Mouse (Mus musculus): ENCODE results near the gene Etl4. TPM values are rescaled to one million over a fixed set of nuclear protein-coding genes. Genes with fewer than 3 reads are reported as not detected.
"Not testable (repeated sequence)": the region's sequence is repeated elsewhere in the genome, so short reads cannot be mapped to it uniquely, and the experiment has no call there.

Etl4 gene
- total RNA-seq, 2 experiments from 2014 or later, result 59.1 to 69.7 TPM

DNA sequence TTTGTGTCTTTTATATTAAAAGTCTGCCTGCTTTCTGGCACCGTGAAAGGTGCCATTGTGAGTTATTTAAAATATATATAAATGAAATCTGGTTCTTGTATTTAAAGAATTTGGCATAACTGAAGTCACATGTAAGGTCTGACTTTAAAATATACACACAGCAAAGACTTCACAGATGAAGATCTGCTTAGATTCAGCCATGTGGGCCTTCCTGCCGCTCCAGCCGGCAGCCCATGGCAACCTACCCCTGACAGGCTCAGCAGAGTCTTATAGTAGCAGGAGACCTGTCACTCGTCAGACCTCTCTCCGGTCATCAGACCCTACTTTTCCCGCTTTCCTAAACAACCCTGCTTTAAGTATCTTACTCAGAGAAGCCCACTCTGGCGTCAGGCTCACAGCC lies 769.2 kb downstream of the Etl4 start:
- DNase-seq (ENCODE audit: low spot score in 2 of 2), result no peak

DNA sequence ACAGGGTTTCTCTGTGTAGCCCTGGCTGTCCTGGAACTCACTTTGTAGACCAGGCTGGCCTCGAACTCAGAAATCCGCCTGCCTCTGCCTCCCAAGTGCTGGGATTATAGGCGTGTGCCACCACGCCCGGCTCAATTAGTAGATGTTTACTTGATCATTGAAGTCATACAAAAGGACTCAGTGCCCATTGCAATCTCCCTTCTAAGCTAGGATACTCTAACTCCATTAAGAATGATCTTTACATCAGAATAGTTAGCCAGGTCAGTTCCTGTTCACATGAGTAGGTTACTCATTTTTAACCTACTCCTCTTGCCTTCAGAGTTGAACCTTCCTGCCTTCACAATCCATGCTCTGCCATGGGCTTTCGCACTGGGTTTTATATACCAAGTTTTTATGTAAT lies 772.6 kb downstream of the Etl4 start:
- DNase-seq (ENCODE audit: low spot score in 2 of 2), result not testable (repeated sequence)

DNA sequence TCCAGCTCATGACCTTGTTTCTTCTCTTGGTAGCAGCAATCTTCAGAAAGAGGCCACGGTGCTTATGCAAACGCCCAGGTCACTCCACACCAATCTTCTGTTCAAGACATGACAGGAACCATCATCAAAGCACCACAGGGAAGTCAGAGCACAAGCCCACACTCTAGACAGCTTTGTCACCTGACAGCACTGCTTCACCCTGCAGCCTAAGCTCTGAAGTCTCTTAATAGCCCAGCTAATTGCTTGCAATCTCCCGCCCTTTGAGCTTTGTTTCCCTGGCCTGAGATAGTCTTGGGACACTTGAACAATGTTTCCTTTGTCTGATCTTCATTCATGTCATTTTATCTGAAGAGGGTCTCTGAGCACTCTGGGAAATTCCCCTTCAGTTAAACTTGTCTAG lies 779.8 kb downstream of the Etl4 start:
- no peak for DNase-seq (ENCODE audit: low spot score in 2 of 2)

DNA sequence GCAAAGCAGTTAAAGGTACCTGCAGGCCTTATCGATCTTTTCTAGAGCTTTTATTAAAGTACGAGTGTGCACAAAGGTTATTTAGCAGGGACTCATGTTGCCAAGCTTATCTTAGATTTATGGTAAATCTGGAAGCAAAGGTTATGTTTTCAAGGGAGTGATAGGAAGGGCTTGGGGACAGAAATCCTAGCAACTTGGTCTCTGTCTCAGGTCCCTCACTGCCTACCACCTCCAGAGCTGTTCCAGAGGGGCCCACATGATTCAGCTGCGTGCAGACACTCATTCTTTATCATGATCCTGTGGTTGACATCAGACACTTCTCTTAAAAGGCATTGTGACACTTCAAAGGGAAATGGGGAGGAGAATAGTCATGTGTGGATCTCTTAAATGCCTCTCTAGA lies 783.3 kb downstream of the Etl4 start:
- no peak for DNase-seq (ENCODE audit: low spot score in 2 of 2)

DNA sequence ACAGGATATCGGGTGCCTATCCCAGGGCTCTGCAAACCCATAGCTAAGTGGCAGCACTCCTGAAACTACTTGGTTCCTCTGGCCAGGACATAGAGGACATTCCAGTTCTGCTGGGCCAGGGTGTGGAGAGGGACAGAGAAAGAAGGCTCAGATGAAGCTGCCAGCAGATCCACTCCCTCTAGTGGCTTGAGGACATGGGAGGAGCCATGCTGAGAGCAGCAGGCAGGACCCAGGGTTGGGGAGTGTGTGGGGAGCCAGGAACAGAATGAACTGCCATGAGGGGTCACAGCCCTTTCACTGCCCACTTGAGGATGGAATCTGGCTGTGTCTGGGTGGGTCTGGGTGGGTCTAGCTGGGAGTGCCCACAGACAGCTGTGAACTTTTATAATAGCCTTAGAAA lies 784.2 kb downstream of the Etl4 start:
- no peak for DNase-seq (ENCODE audit: low spot score in 2 of 2)

DNA sequence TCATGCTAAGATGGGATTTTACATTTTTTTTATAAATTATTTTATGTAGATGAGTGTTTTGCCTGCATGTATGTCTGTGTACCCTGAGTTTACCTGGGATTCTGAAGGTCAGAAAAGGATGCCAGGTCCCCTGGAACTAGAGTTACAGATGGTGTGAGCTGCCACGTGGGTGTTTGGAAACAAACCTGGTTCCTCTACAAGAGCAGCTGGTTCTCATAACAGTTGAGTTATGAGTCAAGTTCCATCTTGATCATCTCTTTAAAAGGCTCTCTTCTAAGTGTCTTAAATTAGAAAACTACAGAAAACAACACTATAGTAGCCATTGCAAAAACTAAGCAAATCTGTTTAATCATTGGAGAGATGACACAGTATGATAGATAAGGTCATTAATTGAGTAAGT lies 788.1 kb downstream of the Etl4 start:
- no peak for DNase-seq (ENCODE audit: low spot score in 2 of 2)

DNA sequence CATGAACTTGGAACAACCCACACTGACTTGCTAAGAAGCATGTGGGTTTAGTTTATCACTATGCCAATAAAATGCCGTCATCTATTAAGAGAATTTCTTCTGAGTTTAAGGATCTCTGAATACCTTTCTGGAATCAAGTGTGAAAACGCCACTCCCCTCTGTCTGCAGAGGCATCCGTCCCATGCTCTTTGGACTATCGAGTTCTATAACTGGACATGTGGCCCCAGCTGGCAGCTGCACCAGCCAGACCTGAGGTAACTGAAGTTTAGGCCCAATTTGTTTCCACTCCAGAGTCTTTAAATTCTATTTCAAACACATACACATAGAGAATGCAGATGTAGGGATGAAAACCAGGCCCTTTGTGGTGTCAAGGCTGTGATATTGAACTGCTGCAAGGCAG lies 795.5 kb downstream of the Etl4 start:
- no peak for DNase-seq (ENCODE audit: low spot score in 2 of 2)

DNA sequence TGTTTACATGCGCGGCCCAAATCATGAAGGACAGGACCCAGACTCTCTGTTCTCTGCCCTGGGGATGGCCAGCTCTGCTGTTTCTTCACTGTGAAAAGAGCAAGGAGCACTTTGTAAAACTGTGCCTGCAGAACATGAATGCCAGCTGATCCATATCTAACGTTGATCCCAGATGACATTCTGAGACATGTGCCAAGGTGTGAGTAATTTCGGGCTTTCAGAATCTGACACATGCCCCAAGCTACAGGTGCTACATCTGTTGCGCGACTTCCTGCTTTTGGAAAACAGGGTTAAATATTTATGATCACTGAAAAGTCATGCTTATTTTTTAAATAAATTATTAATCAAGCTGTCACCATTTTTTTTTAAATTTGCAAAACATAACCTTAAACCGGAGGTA lies 801.0 kb downstream of the Etl4 start:
- no peak for DNase-seq (ENCODE audit: low spot score in 2 of 2)

DNA sequence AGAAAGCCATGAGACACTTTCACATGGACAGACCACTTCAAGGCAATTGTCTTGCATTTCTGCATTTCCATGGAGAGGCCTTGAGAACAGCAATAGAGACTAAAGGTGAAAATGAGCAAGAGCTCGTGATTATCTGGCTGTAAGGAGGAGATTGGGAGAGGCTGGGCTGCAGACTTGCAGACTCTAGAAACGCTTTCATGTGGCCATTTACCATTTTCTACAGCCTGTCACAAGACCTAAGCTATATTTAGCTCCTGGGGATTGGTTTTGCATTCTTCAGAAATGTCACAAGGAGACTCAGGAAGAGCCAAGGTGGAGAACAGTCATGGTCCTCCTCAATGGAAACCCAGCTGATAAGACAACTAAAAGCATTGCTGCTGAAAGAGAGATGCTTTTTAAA lies 801.4 kb downstream of the Etl4 start:
- DNase-seq (ENCODE audit: low spot score in 2 of 2), result no peak

DNA sequence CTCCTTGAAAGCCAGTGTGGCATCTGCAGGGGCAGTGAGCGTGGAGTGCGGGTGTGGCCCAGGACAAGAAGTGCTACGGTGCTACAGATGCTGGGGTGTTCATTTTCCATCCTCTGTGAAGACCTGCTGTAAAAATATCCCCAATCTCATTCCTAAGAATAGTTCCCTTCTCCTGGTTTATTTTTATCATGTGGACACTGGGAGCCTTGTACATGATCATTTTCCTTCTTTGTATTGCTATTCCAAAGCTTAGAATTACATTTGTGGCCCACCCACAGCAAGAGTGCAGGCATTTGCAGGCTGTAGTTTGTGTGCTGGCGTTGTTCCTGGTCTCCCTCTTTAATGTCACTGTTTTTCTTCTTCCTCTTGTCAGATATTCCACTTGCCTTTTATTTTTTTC lies 809.5 kb downstream of the Etl4 start:
- DNase-seq (ENCODE audit: low spot score in 2 of 2), result peak in 1 of 2 experiments; percentile 17

DNA sequence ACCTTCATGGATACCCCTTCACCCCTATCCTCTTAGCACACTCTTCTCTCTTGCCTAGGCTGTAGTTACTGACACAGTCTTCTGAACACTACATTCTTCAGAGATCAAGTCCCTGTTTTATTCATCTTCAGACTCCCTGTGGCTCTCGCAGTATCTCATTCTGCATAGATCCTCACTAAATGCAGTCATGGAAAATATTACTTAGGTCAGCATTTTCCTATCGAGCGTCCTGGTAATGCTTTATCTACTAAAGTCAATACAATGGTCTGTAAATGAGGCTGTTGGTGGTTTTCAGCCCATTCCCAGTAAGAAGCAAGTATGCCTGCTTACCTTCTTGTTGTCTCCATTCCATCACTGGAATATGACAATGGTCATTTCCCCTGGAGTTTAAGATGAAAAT lies 811.5 kb downstream of the Etl4 start:
- DNase-seq (ENCODE audit: low spot score in 2 of 2), result no peak

DNA sequence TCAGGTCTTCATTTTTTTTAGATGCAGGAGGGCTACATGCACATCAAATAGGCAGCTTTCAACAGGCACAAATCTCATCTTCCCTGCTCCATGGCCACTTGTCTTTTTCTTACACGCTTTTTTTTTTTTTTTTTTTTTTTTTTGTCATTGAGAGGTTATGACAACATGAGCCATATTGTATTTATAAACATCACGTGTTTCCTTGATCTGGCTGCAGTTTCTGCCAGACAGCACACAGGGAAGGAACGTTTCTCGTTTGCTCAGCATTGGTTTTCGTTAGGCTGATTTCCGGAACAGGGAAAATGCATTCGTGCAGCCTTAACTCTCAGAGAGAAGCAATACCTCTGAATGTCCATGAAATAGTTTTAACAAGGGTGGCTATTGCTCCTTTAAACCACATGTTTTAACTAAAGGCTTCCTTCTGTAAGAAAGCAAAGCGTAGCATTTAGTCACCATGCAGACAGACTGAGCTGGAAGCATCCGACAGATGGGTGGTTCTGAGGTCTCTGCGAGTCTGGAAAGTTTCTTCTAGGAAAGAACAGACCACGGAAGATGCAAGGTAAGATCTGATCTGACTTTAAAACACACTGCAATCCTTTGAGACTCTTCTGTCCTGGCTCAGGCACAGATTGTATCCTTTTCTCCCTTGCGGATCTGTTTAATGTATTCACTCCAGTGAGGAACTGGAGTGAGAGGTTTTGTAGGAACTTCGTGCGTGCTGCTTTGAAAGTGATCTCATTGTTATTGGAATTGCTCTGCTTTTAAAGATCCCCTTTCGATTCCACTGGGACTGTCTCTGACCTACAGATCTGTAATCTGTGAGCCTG lies 812.8 kb downstream of the Etl4 start:
- DNase-seq (ENCODE audit: low spot score in 2 of 2), result no peak

DNA sequence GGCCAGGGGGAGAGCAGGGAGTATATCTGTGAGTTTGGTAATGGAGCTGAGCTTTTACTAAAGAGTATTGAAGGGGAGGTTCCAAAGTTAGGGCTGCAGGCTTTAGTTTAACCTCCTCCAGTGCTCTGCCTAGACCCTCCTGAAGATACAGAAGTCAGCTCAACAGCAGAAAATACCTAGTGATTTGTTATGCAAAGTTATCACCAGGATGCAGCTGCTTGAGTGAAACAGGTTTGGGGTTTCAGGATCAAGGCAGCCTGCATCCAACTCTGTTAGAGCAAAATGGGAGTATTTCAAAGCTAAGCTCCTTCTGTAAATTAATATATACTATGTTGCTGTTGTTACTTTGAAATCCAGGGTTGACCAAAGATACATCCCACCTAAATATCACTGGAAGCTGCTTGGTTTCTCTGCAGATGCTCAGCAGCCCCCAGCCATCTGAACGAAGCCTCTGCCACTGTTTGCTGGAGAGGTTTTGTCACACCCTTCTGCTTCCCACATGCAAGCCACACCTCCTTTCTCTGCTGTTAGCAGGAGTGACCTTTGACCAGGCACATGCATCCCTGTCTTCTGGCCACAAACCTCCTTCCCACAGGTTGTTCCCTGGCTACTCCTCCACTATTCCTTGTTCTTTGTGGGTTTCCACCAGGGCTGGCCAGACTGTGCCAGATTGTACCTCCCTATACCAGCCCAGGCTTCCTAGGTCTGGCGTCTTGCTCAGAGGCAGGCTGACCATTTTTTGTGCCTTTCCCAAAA lies 814.6 kb downstream of the Etl4 start:
- DNase-seq (ENCODE audit: low spot score in 2 of 2), result no peak

DNA sequence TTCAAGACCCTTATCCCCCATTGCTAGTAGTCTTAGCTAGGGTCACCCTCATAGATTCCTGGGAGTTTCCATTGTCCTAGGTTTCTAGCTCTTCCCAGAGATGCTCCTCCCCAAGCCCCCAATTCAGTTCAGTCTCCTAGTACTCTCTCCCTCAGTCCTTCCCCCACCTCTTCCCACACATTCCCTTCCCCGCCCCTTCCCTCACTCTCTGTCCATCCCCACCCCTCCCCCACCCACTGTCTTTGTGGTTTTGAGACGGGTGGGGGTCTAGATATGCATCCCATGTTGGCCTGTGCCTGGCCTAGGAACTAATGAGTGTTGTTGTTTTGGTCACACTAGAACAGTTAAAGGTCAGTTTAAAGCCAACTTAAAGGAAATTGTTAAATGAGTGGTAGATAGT lies 817.4 kb downstream of the Etl4 start:
- no peak for DNase-seq (ENCODE audit: low spot score in 2 of 2)

DNA sequence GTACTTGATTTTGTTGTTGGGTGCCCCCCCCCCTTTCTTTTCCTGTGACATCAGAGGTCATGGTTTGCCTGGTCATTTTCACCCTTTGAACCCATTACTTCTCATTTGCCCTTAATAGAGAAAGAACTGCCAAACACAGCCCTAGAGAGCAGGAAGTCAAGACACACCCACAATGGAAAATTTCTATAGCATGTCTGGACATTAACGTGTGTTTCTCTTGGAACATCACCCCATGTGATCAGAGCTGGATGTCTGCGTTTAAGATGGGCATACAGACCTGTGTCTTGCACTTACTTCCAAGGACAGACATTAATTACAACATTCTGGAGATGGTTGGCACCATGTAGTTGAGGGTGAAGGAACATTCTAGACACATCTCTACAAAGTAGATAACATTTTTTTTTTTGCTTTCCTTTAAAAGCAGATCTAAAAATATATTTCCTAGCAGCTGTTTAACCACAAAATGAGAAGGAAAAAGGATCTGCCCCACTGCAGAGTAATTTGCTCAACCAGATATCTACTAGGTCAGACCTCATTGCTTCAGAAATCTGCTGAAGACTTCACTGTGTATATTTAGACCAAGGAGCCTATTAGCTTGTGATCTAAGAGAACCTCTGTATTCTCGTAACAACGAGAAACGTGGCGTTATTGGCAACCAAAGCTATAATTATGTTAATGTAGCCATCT lies 818.3 kb downstream of the Etl4 start:
- no peak for DNase-seq (ENCODE audit: low spot score in 2 of 2)

DNA sequence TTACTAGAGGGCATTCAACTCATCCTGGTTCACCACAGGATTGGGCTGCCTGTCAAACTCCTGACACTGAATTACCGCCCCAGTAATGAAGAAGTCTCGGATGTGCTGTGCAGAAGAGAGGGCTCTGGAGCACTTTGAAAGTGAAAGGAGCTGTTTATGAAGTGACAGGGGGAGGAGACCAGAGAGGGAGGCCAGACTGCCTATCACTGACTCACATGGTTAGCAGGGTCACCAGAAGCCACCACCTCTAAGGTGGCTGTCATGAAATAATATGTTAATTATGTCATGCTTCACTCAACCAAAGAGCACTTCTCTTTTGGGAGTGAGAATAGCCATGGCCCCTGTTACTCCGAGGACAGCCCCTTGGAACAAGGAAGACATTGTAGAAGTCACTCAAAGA lies 825.9 kb downstream of the Etl4 start:
- DNase-seq (ENCODE audit: low spot score in 2 of 2), result no peak

DNA sequence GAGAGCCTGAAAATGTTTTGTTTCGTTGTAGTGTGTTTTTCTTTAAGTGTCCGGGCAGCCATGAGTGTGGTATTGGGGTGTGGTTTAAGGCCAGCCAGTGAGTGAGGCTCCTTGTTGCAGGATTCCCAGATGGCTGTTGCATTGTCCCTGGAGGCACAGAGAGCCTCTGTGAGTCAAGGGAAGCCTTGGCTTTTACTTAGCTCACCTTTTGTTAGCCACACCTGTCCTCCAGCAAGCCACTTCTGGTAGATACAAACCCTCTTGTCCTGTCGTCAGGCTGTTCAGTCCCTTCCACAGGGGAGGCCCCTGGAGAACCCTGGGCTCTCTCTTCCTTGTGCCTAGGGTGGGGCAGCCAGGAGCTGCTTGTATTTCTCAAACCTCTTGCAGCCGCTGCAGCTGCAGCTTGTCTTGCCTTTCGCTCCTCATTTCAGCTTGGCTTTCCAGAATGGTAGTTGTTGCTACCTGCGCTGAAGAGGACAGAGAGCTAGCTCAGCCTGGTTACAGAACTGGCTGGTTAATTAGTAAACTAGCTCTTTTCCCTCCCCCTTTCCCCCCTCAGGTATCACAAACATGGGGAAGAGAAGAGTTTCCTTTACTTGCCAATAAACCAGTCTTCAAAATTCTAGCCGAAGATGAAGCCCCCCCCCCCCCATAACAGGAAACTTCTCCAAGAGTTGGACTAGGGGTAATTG lies 826.9 kb downstream of the Etl4 start:
- DNase-seq (ENCODE audit: low spot score in 2 of 2), result no peak

DNA sequence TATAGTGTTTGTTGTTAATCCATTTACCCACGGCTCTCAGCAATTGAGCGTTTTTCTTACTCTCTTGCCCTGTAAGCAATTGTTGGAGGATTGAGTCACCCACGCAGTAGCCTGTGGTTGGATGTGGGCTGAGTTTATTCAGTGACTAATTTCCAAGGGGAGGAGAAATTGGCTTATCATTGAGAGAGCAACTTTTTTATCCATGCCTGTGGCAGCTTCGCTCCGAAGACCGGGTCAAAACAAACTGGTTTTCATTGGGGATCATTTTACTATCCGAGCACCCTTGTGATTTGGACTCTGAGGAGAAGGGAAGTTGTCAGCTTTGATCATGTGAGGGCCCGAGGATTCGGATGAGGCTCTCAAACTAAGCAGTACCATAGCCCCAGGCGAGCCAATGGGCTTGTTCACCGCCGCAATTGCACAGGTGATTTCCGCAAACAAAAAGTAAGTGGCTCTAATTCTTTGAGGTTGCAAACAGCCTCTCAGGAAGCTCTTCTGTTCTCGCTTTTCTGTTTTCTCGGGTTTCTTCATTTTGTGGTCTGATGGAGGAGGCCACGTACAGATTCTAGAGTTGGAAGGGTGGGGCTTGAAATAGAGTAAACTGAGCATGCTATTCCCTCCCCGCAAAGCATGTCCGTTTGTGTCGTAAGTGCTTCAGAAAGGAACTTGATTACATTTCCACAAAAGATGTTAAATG lies 827.7 kb downstream of the Etl4 start:
- no peak for DNase-seq (ENCODE audit: low spot score in 2 of 2)

DNA sequence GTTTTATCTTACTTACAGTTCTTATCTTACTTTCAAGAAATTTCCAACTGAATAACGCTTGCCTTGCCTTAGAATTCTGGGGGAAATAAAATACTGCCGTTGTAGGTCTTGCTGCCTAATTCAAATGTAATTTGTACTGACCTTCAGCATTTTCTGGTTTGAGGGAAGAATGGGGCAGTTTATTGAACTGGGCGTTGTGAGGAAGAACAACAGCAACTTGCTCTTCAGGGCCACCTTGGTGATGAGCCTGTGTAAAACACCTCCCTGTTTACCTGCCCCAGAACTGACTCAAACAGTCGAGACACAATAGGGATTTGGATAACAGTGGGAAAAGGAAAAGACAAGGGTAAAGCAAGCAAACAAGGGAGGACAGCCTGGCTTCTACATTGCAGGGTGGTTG lies 828.3 kb downstream of the Etl4 start:
- DNase-seq (ENCODE audit: low spot score in 2 of 2), result no peak

DNA sequence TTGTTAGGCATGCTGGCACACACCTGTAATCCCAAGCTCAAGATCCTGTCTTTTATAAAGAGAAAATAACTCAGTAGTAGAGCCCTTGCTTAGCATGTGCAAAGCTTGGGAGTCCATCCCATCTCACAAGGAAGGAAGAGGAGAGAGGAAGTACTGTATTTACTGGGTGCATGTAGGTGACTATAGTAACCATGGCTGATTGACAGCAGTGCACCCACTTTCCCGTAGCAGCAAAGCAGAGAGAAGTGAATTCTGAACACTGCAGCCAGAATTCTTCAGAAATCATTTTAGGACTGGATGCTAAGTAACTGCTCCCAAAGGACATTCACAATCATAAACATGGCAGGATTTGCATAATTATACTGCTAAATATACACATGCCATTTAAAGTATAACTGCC lies 838.1 kb downstream of the Etl4 start:
- no peak for DNase-seq (ENCODE audit: low spot score in 2 of 2)

DNA sequence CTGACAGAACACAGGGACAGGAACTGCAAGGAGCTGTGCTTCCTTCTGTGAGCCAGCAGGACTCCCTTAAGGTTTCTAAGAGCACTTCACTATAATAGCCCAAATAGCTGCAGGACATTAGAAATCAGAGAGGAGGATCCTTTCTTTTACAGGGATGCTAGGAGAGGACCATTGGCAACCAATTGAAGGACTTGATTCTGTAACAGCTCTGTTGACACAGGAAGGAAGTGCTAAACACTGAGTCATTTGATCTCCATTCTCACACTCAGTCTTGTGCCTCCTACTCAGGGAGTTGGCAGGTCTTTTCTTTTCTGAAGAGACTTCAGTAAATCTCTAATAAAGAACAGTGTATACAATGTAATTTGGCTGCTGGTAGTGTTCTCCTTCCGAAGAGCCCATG lies 838.9 kb downstream of the Etl4 start:
- no peak for DNase-seq (ENCODE audit: low spot score in 2 of 2)
